Mouse (Mus musculus) kidney, adult 2 months (tissue): ENCODE measurements around the gene Fat1.

Experiments
- CTCF ChIP-seq: fragments of 200-500 bp; conservative IDR thresholded peaks from 2 replicates; pipeline ENCODE4 v1.5.1; 2011; ENCODE audit warnings: low read depth, mild to moderate bottlenecking, control low read depth, low read length, moderate library complexity, mixed read lengths; ENCODE audit not compliant: insufficient read depth, insufficient read length
- POLR2A ChIP-seq: fragments of 200-500 bp; IDR thresholded peaks from one replicate; pipeline ENCODE4 v1.6.1; 2011; ENCODE audit warnings: low read depth, low read length, control low read depth

GRCm38 (mm10) chr8:45050451-45050850 is 115.2 kb downstream of the Fat1 start:
- TF ChIP-seq CTCF (no peak), POLR2A (no peak)
